Mouse (Mus musculus) megakaryocyte-erythroid progenitor cell, adult 5 weeks (primary cell): Measurements from ENCODE around the gene Ptpn22. TPM values are rescaled to one million over a fixed set of nuclear protein-coding genes. Genes with fewer than 3 reads are reported as not detected.

ENCODE experiments used
- polyA plus RNA-seq: library from polyadenylated mRNA; stranded (reverse); fragments of >175 nt; gene quantifications from 2 replicates; pipeline ENCODE4 v1.2.3, GENCODE M21; 2012

Ptpn22 gene
- polyA plus RNA-seq, result 3.9 and 6.0 TPM in 2 replicates

GRCm38 (mm10) chr3:103858881-103859801, at the start of gene Ptpn22:
TSS of gene Ptpn22 (plus strand) at chr3:103859795.

GRCm38 (mm10) chr3:103832426-103832825, 27.2 kb upstream of the Ptpn22 start, which contains the start of gene Bcl2l15:
TSS of gene Bcl2l15 (plus strand) at chr3:103832601.

GRCm38 (mm10) chr3:103914010-103914669, 54.5 kb downstream of the Ptpn22 start, which contains the start of gene Rsbn1:
TSS of gene Rsbn1 (plus strand) at chr3:103914120.

Other genes with a start within 250 kb of the Ptpn22 start
- 0.03 TPM in 1 of 2 replicates, not detected in the other for gene Atg4a-ps, start 213.7 kb upstream of the Ptpn22 start, polyA plus RNA-seq
- gene Olfml3, start 121.8 kb upstream of the Ptpn22 start, polyA plus RNA-seq, result 0.03 and 0.10 TPM in 2 replicates
- not detected in 2 replicates for gene Gm10964, start 120.4 kb upstream of the Ptpn22 start, polyA plus RNA-seq
- gene Hipk1, start 68.2 kb upstream of the Ptpn22 start, polyA plus RNA-seq, result 47.1 and 56.4 TPM in 2 replicates
- gene Dclre1b, start 50.4 kb upstream of the Ptpn22 start, polyA plus RNA-seq, result 2.8 and 4.4 TPM in 2 replicates
- gene Ap4b1, start 50.3 kb upstream of the Ptpn22 start, polyA plus RNA-seq, result 3.8 and 4.4 TPM in 2 replicates
- 0.08 and 0.28 TPM in 2 replicates for gene Gm43064, start 50.2 kb upstream of the Ptpn22 start, polyA plus RNA-seq
- gene Bcl2l15, start 27.2 kb upstream of the Ptpn22 start, polyA plus RNA-seq, result 0.28 TPM in 1 of 2 replicates, not detected in the other
- 25.5 and 29.1 TPM in 2 replicates for gene Rsbn1, start 54.3 kb downstream of the Ptpn22 start, polyA plus RNA-seq
- gene Phtf1, start 108.3 kb downstream of the Ptpn22 start, polyA plus RNA-seq, result 15.3 and 17.8 TPM in 2 replicates